Mouse (Mus musculus) embryo, embryonic 11.5 days (tissue): Measurements from ENCODE around the gene Sstr3.

Experiments
- DNase-seq: peaks from one replicate; pipeline ENCODE4 v3.0.0-alpha.2; 2012; ENCODE audit warnings: low read depth, low spot score

Gene Sstr3

DNA sequence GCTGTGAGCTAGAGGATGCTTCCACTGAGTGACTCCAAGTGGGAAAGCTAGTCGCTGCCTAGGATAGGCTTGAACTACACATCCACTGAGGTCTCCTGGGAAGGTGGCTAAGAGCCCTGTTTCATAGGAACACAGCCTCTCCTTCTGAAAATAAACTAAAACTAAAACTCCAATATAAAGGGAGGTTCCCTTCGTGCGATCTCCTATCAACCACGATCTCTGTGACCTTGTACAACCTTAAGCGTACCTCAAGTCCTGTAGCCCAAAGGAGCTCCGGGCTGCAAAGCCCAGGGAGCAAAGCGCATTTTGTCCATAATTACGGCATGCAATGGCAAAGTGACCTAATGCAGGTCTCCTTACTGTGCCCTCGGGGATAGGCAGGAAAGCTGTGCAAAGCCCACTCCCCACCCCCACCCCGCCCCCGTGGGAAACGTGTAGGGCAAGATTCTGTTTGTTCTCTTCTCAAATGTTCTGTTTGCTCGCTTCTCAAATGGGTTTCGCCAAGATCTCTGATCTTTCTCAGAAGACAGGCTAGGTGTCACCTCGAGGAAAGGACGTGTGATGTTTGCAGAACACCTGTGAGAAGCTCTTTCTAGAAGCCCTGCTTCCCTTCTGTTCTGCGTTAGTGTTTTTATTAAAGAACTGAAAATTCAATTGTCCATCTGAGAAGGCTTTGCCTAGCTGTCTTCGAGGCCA lies 41.9 kb downstream of the Sstr3 start:
- DNase-seq = no peak

- DNase-seq = no peak
These were observed 49.5 kb downstream of the Sstr3 start, which contains the start of gene Il2rb for GRCm38 (mm10) chr15:78494968-78495406. Il2rb (minus strand) TSS chr15:78495271.

GRCm38 (mm10) chr15:78493401-78494010 lies 51.0 kb downstream of the Sstr3 start:
- DNase-seq = no peak

DNA sequence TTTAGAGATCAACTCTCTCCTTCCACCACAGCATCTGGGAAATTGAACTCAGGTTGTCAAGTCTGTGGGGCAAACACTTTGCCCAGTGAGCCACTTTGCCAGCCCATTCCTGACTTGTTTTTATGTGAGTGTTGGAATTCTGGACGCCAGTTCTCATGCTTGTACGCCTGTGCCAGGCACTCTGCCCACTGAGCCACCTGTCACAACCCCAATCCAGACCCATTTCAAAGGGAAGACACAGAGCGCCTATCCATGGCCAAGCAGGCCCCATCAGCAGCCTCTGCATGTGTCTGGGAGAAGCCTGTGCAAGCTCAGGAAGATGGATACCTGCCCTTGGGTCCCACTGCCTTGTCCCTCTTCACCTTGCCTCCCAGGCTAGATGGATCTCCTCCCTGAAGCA lies 53.2 kb downstream of the Sstr3 start:
- DNase-seq = no peak

DNA sequence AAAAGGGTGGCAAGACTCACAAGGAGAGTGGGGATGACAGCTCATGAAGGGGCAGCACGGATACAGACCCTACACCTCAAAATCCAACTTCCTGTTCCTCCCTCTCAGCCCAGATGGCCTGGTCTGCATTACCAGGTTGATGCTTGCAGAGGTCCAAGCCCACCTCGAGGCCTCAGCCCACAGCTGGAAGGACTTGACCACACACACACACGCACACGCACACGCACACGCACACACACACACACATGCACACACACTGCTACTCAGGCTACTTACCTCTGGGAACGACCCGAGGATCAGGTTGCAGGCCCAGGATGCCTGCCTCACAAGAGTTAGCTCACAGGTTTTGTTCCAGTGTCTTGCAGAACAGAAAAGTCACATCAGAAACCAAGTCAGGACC lies 54.6 kb downstream of the Sstr3 start:
- no peak for DNase-seq

GRCm38 (mm10) chr15:78489248-78489647 lies 55.2 kb downstream of the Sstr3 start:
- DNase-seq = no peak

GRCm38 (mm10) chr15:78487066-78487465 lies 57.4 kb downstream of the Sstr3 start:
- DNase-seq = no peak
